Mouse (Mus musculus) limb, embryonic 11.5 days (tissue): Measurements from ENCODE around the gene Ddx49. TPM values are rescaled to one million over a fixed set of nuclear protein-coding genes. Genes with fewer than 3 reads are reported as not detected.

Source experiments
- ATAC-seq: fragments of 200-750 bp; cut with Nextera tagmentation; 2 replicates; pipeline ENCODE4 v1.8.0; 2017; ENCODE audit warnings: low read depth; ENCODE audit not compliant: insufficient number of reproducible peaks, low FRiP score, low TSS enrichment
- DNase-seq: peaks from one replicate; pipeline ENCODE4 v3.0.0-alpha.2; 2015; ENCODE audit warnings: low spot score
- H3K27ac ChIP-seq: fragments of 300-500 bp; sonication (generic); replicated peaks from 2 replicates; pipeline ENCODE4 v1.5.1; 2014; ENCODE audit warnings: low read depth, mild to moderate bottlenecking, low read length
- H3K27me3 ChIP-seq: fragments of 300-500 bp; sonication (generic); 2 replicates; pipeline ENCODE4 v1.6.1; 2014; ENCODE audit warnings: mild to moderate bottlenecking, low read length, mixed read lengths; ENCODE audit not compliant: control insufficient read depth, insufficient read depth
- H3K36me3 ChIP-seq: fragments of 300-500 bp; sonication (generic); 2 replicates; pipeline ENCODE4 v1.6.1; 2014; ENCODE audit warnings: mild to moderate bottlenecking, low read length, moderate library complexity, mixed read lengths; ENCODE audit not compliant: control insufficient read depth, insufficient read depth
- H3K4me1 ChIP-seq: fragments of 300-500 bp; sonication (generic); 2 replicates; pipeline ENCODE4 v1.6.1; 2014; ENCODE audit warnings: low read length, mixed read lengths; ENCODE audit not compliant: control insufficient read depth, insufficient read depth
- H3K4me2 ChIP-seq: fragments of 300-500 bp; sonication (generic); 2 replicates; pipeline ENCODE4 v1.6.1; 2014; ENCODE audit warnings: low read depth, mild to moderate bottlenecking, moderate library complexity; ENCODE audit not compliant: severe bottlenecking
- H3K4me3 ChIP-seq: fragments of 300-500 bp; sonication (generic); 2 replicates; pipeline ENCODE4 v1.5.1; 2014; ENCODE audit warnings: low read depth, low read length
- H3K9ac ChIP-seq: fragments of 300-500 bp; sonication (generic); 2 replicates; pipeline ENCODE4 v1.6.1; 2014; ENCODE audit warnings: mild to moderate bottlenecking, low read length
- H3K9me3 ChIP-seq: fragments of 300-500 bp; sonication (generic); 2 replicates; pipeline ENCODE4 v1.6.1; 2016; ENCODE audit warnings: low read length; ENCODE audit not compliant: control insufficient read depth
- WGBS: fragments of 180-500 bp; shearing (Covaris S2); extraction: QIAGEN DNeasy Blood & Tissue Kit; methylation state at CpG from one replicate; pipeline ENCODE4 v1.1.7; 2014; 5-methylcytosine and 5-hydroxymethylcytosine counted together
- polyA plus RNA-seq: library from polyadenylated mRNA; unstranded; fragments of >200 nt; fragmentation: Nextera tagmentation; extraction: Ambion mirVana; gene quantifications from 2 replicates; pipeline ENCODE4 v1.2.1, GENCODE M21; 2014

Gene Ddx49
- polyA plus RNA-seq, 1 experiment from 2014 or later = 55.8 TPM

GRCm38 (mm10) chr8:70309311-70309710 lies 7.0 kb upstream of the Ddx49 start:
- H3K36me3 ChIP-seq = peaks cover 43% of the 10 kb centered on the region
- H3K9ac ChIP-seq = no peak overlapping the region
- H3K27ac ChIP-seq = no peak overlapping the region
- peak; percentile 49 for DNase-seq
- peaks cover 1% of the 10 kb centered on the region; the same call in 1 of the 2 replicates for H3K4me1 ChIP-seq
- 37% methylated on average over 2 of the region's 2 CpGs for WGBS
- H3K4me3 ChIP-seq = no peak overlapping the region
- no peaks in the 10 kb centered on the region for H3K9me3 ChIP-seq
- no peak for ATAC-seq
- no peak overlapping the region for H3K4me2 ChIP-seq
- H3K27me3 ChIP-seq = no peaks in the 10 kb centered on the region

- Histone ChIP-seq H3K27me3 (no peaks in the 10 kb centered on the region), H3K4me3 (peak overlapping the region; percentile 91), H3K4me1 (peaks cover 15% of the 10 kb centered on the region), H3K36me3 (peaks cover 23% of the 10 kb centered on the region), H3K9ac (peak overlapping the region; percentile 68), H3K4me2 (peak overlapping the region; percentile 91), H3K27ac (no peak overlapping the region), H3K9me3 (no peaks in the 10 kb centered on the region)
- ATAC-seq (peak; percentile 27; the same call in 1 of the 2 replicates), DNase-seq (no peak)
- WGBS = 6% methylated on average over 16 of the region's 16 CpGs
Measured at GRCm38 (mm10) chr8:70302901-70303300, 612 bp upstream of the Ddx49 start.

- Histone ChIP-seq H3K4me1 (peaks cover 15% of the 10 kb centered on the region), H3K27me3 (no peaks in the 10 kb centered on the region), H3K4me2 (no peak overlapping the region), H3K4me3 (no peak overlapping the region), H3K9me3 (no peaks in the 10 kb centered on the region), H3K9ac (no peak overlapping the region), H3K36me3 (peaks cover 29% of the 10 kb centered on the region), H3K27ac (no peak overlapping the region)
- no peak for DNase-seq
- no peak for ATAC-seq
- WGBS = 90% methylated on average over 3 of the region's 3 CpGs
Measured at GRCm38 (mm10) chr8:70300881-70301280, 1.4 kb downstream of the Ddx49 start.

- no peaks in the 10 kb centered on the region for H3K9me3 ChIP-seq
- peaks cover 44% of the 10 kb centered on the region for H3K36me3 ChIP-seq
- no peaks in the 10 kb centered on the region for H3K4me1 ChIP-seq
- WGBS = 58% methylated on average over 5 of the region's 5 CpGs
- H3K4me2 ChIP-seq = no peak overlapping the region
- no peak for DNase-seq
- no peak overlapping the region for H3K9ac ChIP-seq
- ATAC-seq = no peak
- H3K27ac ChIP-seq = no peak overlapping the region
- no peak overlapping the region for H3K4me3 ChIP-seq
- H3K27me3 ChIP-seq = no peaks in the 10 kb centered on the region
Measured at GRCm38 (mm10) chr8:70293988-70294405, 8.3 kb downstream of the Ddx49 start.

- Histone ChIP-seq H3K27me3 (no peaks in the 10 kb centered on the region), H3K9me3 (peaks cover 4% of the 10 kb centered on the region; the same call in 1 of the 2 replicates), H3K9ac (no peak overlapping the region), H3K36me3 (peaks cover 35% of the 10 kb centered on the region), H3K4me1 (peaks cover 8% of the 10 kb centered on the region; the same call in 1 of the 2 replicates), H3K4me3 (no peak overlapping the region), H3K4me2 (no peak overlapping the region), H3K27ac (no peak overlapping the region)
- 92% methylated on average over 8 of the region's 8 CpGs for WGBS
- no peak for DNase-seq
- ATAC-seq = no peak
Measured at GRCm38 (mm10) chr8:70286737-70287136, 15.6 kb downstream of the Ddx49 start.

GRCm38 (mm10) chr8:70285304-70285703 lies 17.0 kb downstream of the Ddx49 start:
- Histone ChIP-seq H3K27me3 (no peaks in the 10 kb centered on the region), H3K4me1 (peaks cover 10% of the 10 kb centered on the region; the same call in 1 of the 2 replicates), H3K9ac (no peak overlapping the region), H3K9me3 (peaks cover 4% of the 10 kb centered on the region; the same call in 1 of the 2 replicates), H3K4me3 (no peak overlapping the region), H3K36me3 (peaks cover 26% of the 10 kb centered on the region), H3K4me2 (no peak overlapping the region), H3K27ac (no peak overlapping the region)
- ATAC-seq (no peak), DNase-seq (no peak)
- 97% methylated on average over 15 of the region's 15 CpGs for WGBS

GRCm38 (mm10) chr8:70284421-70284820 lies 17.9 kb downstream of the Ddx49 start:
- 83% methylated on average over 5 of the region's 5 CpGs for WGBS
- DNase-seq (no peak), ATAC-seq (no peak)
- Histone ChIP-seq H3K4me2 (peak overlapping the region; percentile 25; the same call in 1 of the 2 replicates), H3K4me1 (peaks cover 10% of the 10 kb centered on the region; the same call in 1 of the 2 replicates), H3K9ac (no peak overlapping the region), H3K4me3 (no peak overlapping the region), H3K27me3 (no peaks in the 10 kb centered on the region), H3K27ac (no peak overlapping the region), H3K36me3 (peaks cover 26% of the 10 kb centered on the region), H3K9me3 (peaks cover 4% of the 10 kb centered on the region; the same call in 1 of the 2 replicates)

GRCm38 (mm10) chr8:70283136-70284077 lies 18.9 kb downstream of the Ddx49 start:
- DNase-seq (no peak), ATAC-seq (peak; percentile 56)
- Histone ChIP-seq H3K27me3 (no peaks in the 10 kb centered on the region), H3K9me3 (peaks cover 4% of the 10 kb centered on the region; the same call in 1 of the 2 replicates), H3K9ac (peak overlapping the region; percentile 98), H3K4me1 (peaks cover 10% of the 10 kb centered on the region; the same call in 1 of the 2 replicates), H3K4me3 (peak overlapping the region; percentile 98), H3K36me3 (peaks cover 26% of the 10 kb centered on the region), H3K27ac (peak overlapping the region; percentile 38), H3K4me2 (peak overlapping the region; percentile 88)
- WGBS = 1% methylated on average over 48 of the region's 55 CpGs
